Mouse (Mus musculus): ENCODE measurements around the gene Olfr1496. TPM values are rescaled to one million over a fixed set of nuclear protein-coding genes. Genes with fewer than 3 reads are reported as not detected.

The Olfr1496 gene
- polyA plus RNA-seq, 1 experiment from 2014 or later = not detected

DNA sequence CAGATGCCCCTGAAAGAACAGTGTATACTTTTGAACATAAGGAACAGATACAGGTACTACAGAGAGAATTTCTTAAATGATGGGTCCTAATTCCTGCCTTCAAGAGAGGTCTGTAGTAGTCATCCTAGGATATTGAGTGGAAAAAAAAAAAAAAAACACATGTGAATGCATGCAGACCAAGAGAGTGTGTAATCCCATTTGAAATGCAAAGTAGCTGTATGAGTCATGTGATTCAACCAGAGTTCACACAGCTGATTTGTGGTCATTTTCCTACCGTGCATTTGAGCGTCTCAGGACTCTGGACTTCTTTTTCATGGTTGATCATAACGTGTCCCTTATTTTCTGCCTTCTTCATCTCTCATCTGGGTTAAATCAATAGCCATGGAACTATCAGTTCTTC lies 50.8 kb downstream of the Olfr1496 start:
- WGBS (ENCODE audit: insufficient replicate concordance) = 61% methylated on average over 3 of the region's 3 CpGs
- Histone ChIP-seq H3K9ac (no peak overlapping the region), H3K9me3 (replicated peaks) (no peaks in the 10 kb centered on the region), H3K27ac (replicated peaks) (no peak overlapping the region), H3K27me3 (no peaks in the 10 kb centered on the region), H3K4me1 (replicated peaks) (no peaks in the 10 kb centered on the region), H3K4me2 (no peak overlapping the region), H3K36me3 (replicated peaks) (no peaks in the 10 kb centered on the region), H3K4me3 (replicated peaks) (no peak overlapping the region)
- no peak for ATAC-seq (ENCODE audit: insufficient read depth)

DNA sequence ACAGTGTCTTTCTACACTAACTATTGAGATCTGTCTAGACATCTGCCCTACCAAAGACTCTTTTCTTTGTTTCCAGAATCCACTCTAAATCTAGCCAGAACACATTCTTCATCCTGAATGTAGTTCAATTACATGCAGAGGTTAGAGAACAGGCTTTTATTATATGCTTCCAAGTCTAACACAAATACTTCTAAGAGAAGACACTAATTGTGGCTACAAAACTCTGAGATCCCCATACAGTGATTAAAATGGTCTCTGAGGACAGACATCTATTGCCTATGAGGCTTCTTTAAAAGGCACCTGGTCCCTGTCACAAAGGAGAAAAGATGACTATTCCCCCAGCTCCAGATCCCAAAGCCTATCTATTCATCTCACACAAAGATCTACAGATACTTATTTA lies 52.7 kb downstream of the Olfr1496 start, which contains the start of gene Olfr1500:
Gene Olfr1500 (minus strand): TSS at position 101 of the 400 bp plus-strand sequence.
- Histone ChIP-seq H3K36me3 (replicated peaks) (no peaks in the 10 kb centered on the region), H3K27me3 (no peaks in the 10 kb centered on the region), H3K4me2 (no peak within 1 kb of the TSS), H3K9ac (no peak within 1 kb of the TSS), H3K27ac (replicated peaks) (no peak within 1 kb of the TSS), H3K9me3 (replicated peaks) (no peaks in the 10 kb centered on the region), H3K4me1 (replicated peaks) (no peaks in the 10 kb centered on the region), H3K4me3 (replicated peaks) (no peak within 1 kb of the TSS)
- ATAC-seq (ENCODE audit: insufficient read depth) = no peak

Other genes with a start within 250 kb of the Olfr1496 start
- gene Olfr1480, start 250.0 kb upstream of the Olfr1496 start, polyA plus RNA-seq (2015; fragmentation: Nextera tagmentation; extraction: Ambion mirVana) = not detected in 2 replicates
- not detected in 2 replicates for gene Olfr1484, start 194.4 kb upstream of the Olfr1496 start, polyA plus RNA-seq (2015; fragmentation: Nextera tagmentation; extraction: Ambion mirVana)
- not detected in 2 replicates for gene Olfr1487, start 160.5 kb upstream of the Olfr1496 start, polyA plus RNA-seq (2015; fragmentation: Nextera tagmentation; extraction: Ambion mirVana)
- gene Olfr1489, start 146.3 kb upstream of the Olfr1496 start, polyA plus RNA-seq (2015; fragmentation: Nextera tagmentation; extraction: Ambion mirVana) = not detected in 2 replicates
- not detected in 2 replicates for gene Olfr1490, start 126.8 kb upstream of the Olfr1496 start, polyA plus RNA-seq (2015; fragmentation: Nextera tagmentation; extraction: Ambion mirVana)
- gene Olfr1491, start 80.6 kb upstream of the Olfr1496 start, polyA plus RNA-seq (2015; fragmentation: Nextera tagmentation; extraction: Ambion mirVana) = not detected in 2 replicates
- not detected in 2 replicates for gene Olfr1493-ps1, start 54.6 kb upstream of the Olfr1496 start, polyA plus RNA-seq (2015; fragmentation: Nextera tagmentation; extraction: Ambion mirVana)
- gene Olfr1494, start 38.1 kb upstream of the Olfr1496 start, polyA plus RNA-seq (2015; fragmentation: Nextera tagmentation; extraction: Ambion mirVana) = not detected in 2 replicates
- not detected in 2 replicates for gene Olfr1495, start 13.3 kb upstream of the Olfr1496 start, polyA plus RNA-seq (2015; fragmentation: Nextera tagmentation; extraction: Ambion mirVana)
- not detected in 2 replicates for gene Olfr1497, start 20.3 kb downstream of the Olfr1496 start, polyA plus RNA-seq (2015; fragmentation: Nextera tagmentation; extraction: Ambion mirVana)
- gene Olfr1499, start 41.6 kb downstream of the Olfr1496 start, polyA plus RNA-seq (2015; fragmentation: Nextera tagmentation; extraction: Ambion mirVana) = not detected in 2 replicates
- gene Olfr1500, start 52.6 kb downstream of the Olfr1496 start, polyA plus RNA-seq (2015; fragmentation: Nextera tagmentation; extraction: Ambion mirVana) = not detected in 2 replicates
- gene Olfr1501, start 72.8 kb downstream of the Olfr1496 start, polyA plus RNA-seq (2015; fragmentation: Nextera tagmentation; extraction: Ambion mirVana) = not detected in 2 replicates
- gene Olfr1502, start 83.9 kb downstream of the Olfr1496 start, polyA plus RNA-seq (2015; fragmentation: Nextera tagmentation; extraction: Ambion mirVana) = not detected in 2 replicates
- gene Olfr1504, start 120.0 kb downstream of the Olfr1496 start, polyA plus RNA-seq (2015; fragmentation: Nextera tagmentation; extraction: Ambion mirVana) = not detected in 2 replicates
- not detected in 2 replicates for gene Olfr1505, start 135.7 kb downstream of the Olfr1496 start, polyA plus RNA-seq (2015; fragmentation: Nextera tagmentation; extraction: Ambion mirVana)

All from liver, embryonic 15.5 days (tissue).